29 mouse cellular contexts compared by ENCODE assay signal in genomic region chr2:143065914-143066313, GRCm38 (mm10). TPM values are rescaled to one million over a fixed set of nuclear protein-coding genes. Genes with fewer than 3 reads are reported as not detected.
DNase-seq lines count a peak whose midpoint lies in the region; ATAC-seq lines count a peak whose summit lies in the region.
"Had no signal": no experiment of that assay in that cellular context is flagged by ENCODE, and none has a peak within 500 bp of the region (broad histone marks: within the 10 kb centered on the region; RNA-seq: fewer than 3 reads in every experiment).

No protein-coding gene starts in this region.

- no peak overlapping the region for H3K4me3 ChIP-seq in heart, embryonic 15.5 days
- H3K4me3 ChIP-seq in limb, embryonic 15.5 days = no peak overlapping the region
- H3K4me3 ChIP-seq in limb, embryonic 10.5 days = no peak overlapping the region
- H3K4me3 ChIP-seq: embryonic facial prominence, embryonic 12.5 days; erythroblast, embryonic 14.5 days; forebrain, embryonic 12.5 days; forebrain, embryonic 15.5 days; heart, adult 2 months had no signal

- peaks cover 34% of the 10 kb centered on the region for H3K36me3 ChIP-seq in heart, embryonic 15.5 days
- peaks cover 47% of the 10 kb centered on the region for H3K36me3 ChIP-seq in limb, embryonic 15.5 days
- peaks cover 60% of the 10 kb centered on the region for H3K36me3 ChIP-seq in limb, embryonic 10.5 days

- H3K9ac ChIP-seq in heart, embryonic 15.5 days = no peak overlapping the region
- H3K9ac ChIP-seq in limb, embryonic 15.5 days = no peak overlapping the region
- H3K9ac ChIP-seq: embryonic facial prominence, embryonic 12.5 days; forebrain, embryonic 12.5 days; forebrain, embryonic 15.5 days; hindbrain, embryonic 14.5 days had no signal

- H3K4me2 ChIP-seq in heart, embryonic 15.5 days = no peak overlapping the region
- H3K4me2 ChIP-seq in limb, embryonic 15.5 days = no peak overlapping the region
- H3K4me2 ChIP-seq: embryonic facial prominence, embryonic 12.5 days; forebrain, embryonic 12.5 days; forebrain, embryonic 15.5 days; hindbrain, embryonic 14.5 days had no signal

- no peak; the same call in 1 of the 2 replicates for ATAC-seq in heart, embryonic 15.5 days (replicated peaks; ENCODE audit: insufficient number of reproducible peaks, insufficient read depth, low FRiP score, low read depth)
- 0 out of 2 replicates have a peak, but pooled peaks have one; percentile 55 for ATAC-seq in limb, embryonic 15.5 days (ENCODE audit: insufficient number of reproducible peaks, low FRiP score, low TSS enrichment, low read depth)
- ATAC-seq: forebrain, embryonic 15.5 days; hindbrain, postnatal 0 days; inflammation-experienced regulatory T-cells, adult 6 months; intestine, embryonic 16.5 days; Patski had no signal

- intact Hi-C loops in heart, postnatal 36 days (cut with DNase I) = no loop called here

- peaks cover 5% of the 10 kb centered on the region; the same call in 1 of the 2 replicates for H3K4me1 ChIP-seq in heart, embryonic 15.5 days (replicated peaks)
- H3K4me1 ChIP-seq in limb, embryonic 15.5 days = peaks cover 5% of the 10 kb centered on the region; the same call in 1 of the 2 replicates
- H3K4me1 ChIP-seq in limb, embryonic 10.5 days = peaks cover 8% of the 10 kb centered on the region

- no peaks in the 10 kb centered on the region for H3K9me3 ChIP-seq in heart, embryonic 15.5 days (replicated peaks)
- no peaks in the 10 kb centered on the region for H3K9me3 ChIP-seq in limb, embryonic 15.5 days
- no peaks in the 10 kb centered on the region for H3K9me3 ChIP-seq in limb, embryonic 10.5 days (replicated peaks)
- H3K9me3 ChIP-seq: embryonic facial prominence, embryonic 12.5 days; forebrain, embryonic 12.5 days; forebrain, embryonic 15.5 days; G1E had no signal

- H3K27ac ChIP-seq in heart, embryonic 15.5 days = peak overlapping the region; percentile 17; the same call in 1 of the 2 replicates
- H3K27ac ChIP-seq in limb, embryonic 15.5 days = no peak overlapping the region
- no peak overlapping the region for H3K27ac ChIP-seq in limb, embryonic 10.5 days
- H3K27ac ChIP-seq: embryonic facial prominence, embryonic 12.5 days; forebrain, embryonic 12.5 days; forebrain, embryonic 15.5 days; heart, adult 2 months; hindbrain, embryonic 14.5 days; hindbrain, postnatal 0 days had no signal

- WGBS in heart, embryonic 15.5 days = 78% methylated on average over 3 of the region's 3 CpGs
- 89% methylated on average over 3 of the region's 3 CpGs for WGBS in limb, embryonic 15.5 days
- WGBS in limb, embryonic 10.5 days = 98% methylated on average over 3 of the region's 3 CpGs

- H3K27me3 ChIP-seq in heart, embryonic 15.5 days = no peaks in the 10 kb centered on the region
- no peaks in the 10 kb centered on the region for H3K27me3 ChIP-seq in limb, embryonic 15.5 days
- H3K27me3 ChIP-seq in limb, embryonic 10.5 days (ENCODE audit: low read depth, poor library complexity, severe bottlenecking) = 0 out of 2 replicates have a peak, but pooled peaks cover 5% of the 10 kb centered on the region
- H3K27me3 ChIP-seq: CH12.LX; embryonic facial prominence, embryonic 12.5 days; forebrain, embryonic 12.5 days; forebrain, embryonic 15.5 days had no signal

- DNase-seq in heart, adult 11 months = peak; percentile 66
- no peak for DNase-seq in heart, postnatal 36 days
- no peak for DNase-seq in heart, adult 9 months (ENCODE audit: low spot score in 2 of 2)
- DNase-seq in limb, embryonic 10.5 days (ENCODE audit: low spot score) = no peak
- DNase-seq: adrenal gland, postnatal 10 days; B cell, adult 2 months; cerebellum, adult 18-20 months; cerebellum, adult 9-10 months; cerebellum, postnatal 14 days; gastrocnemius, postnatal 25 days had no signal

RNA-seq across cellular contexts. Expression of gene Snrpb2, which starts 3.1 kb away (rescaled TPM):
- total RNA-seq in heart, postnatal 36 days (2021) = 10 to 100 TPM; 20.8 to 22.7 TPM
- 34.0 and 41.2 TPM in 2 replicates for polyA plus RNA-seq in heart, embryonic 15.5 days (2015; fragmentation: Nextera tagmentation; extraction: Ambion mirVana)
- polyA plus RNA-seq in limb, embryonic 15.5 days (2015; fragmentation: Nextera tagmentation; extraction: Ambion mirVana) = 54.3 and 60.3 TPM in 2 replicates
- polyA plus RNA-seq in limb, embryonic 10.5 days (2016; fragmentation: Nextera tagmentation; extraction: Ambion mirVana) = 102 and 106 TPM in 2 replicates

RNA-seq across cellular contexts. Expression of gene Otor, which starts 12.4 kb away (rescaled TPM):
- not detected for total RNA-seq in heart, postnatal 36 days (2021)
- polyA plus RNA-seq in heart, embryonic 15.5 days (2015; fragmentation: Nextera tagmentation; extraction: Ambion mirVana) = 0.21 and 0.65 TPM in 2 replicates
- polyA plus RNA-seq in limb, embryonic 15.5 days (2015; fragmentation: Nextera tagmentation; extraction: Ambion mirVana) = 4.1 and 4.7 TPM in 2 replicates
- polyA plus RNA-seq in limb, embryonic 10.5 days (2016; fragmentation: Nextera tagmentation; extraction: Ambion mirVana) = 0.79 and 1.8 TPM in 2 replicates
- total RNA-seq: adrenal gland, adult 18-20 months; adrenal gland, postnatal 10 days; adrenal gland, postnatal 36 days; CH12.LX; G1E; gastrocnemius, adult 8-10 months; gastrocnemius, postnatal 25 days; heart, adult 2 months; heart, postnatal 25 days; hindbrain, postnatal 0 days had no signal
- polyA plus RNA-seq: erythroblast, embryonic 14.5 days; G1E; gonadal fat pad, adult 2 months; heart, adult 2 months; hindbrain, embryonic 14.5 days; inflammation-experienced regulatory T-cells, adult 6 months; Patski had no signal
